Mouse (Mus musculus): ENCODE measurements around the gene Nmb. TPM values are rescaled to one million over a fixed set of nuclear protein-coding genes. Genes with fewer than 3 reads are reported as not detected.
A peak's percentile ranks its signal among the peaks of the same experiment; 100 is the strongest.

The Nmb gene
- polyA plus RNA-seq, 1 experiment from 2014 or later = 4.6 TPM

DNA sequence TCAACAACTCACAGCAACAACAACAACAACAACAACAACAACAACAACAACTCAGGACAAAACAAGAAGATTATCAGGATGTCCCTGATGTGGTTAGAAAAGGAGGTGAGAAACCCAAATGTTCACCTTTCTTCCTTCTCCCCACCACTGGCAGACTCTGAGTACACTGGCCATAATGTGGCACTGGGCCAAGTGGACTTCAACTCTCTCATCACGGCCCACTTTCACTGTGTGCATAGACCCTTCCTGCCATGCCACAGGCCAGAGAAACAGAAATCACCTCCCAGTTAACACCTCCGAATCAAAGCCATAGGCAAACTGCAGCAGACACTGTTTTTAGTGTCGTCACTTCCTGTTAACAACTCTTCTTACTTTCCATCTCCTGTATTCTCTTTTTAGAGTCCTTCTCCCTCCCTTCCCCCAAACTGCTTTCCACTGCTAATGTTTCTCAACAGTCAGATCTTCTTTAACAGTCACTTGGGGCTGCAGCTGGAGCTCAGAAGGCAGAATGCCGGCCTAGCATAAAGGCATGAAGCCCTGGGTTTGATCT is 13.1 kb upstream of the Nmb start:
- WGBS = 57% methylated on average over 4 of the region's 4 CpGs
- Histone ChIP-seq H3K36me3 (ENCODE audit: control insufficient read depth, insufficient read depth, low read length) (peaks cover 75% of the 10 kb centered on the region), H3K4me2 (ENCODE audit: low read length) (no peak overlapping the region), H3K9ac (ENCODE audit: low read length) (no peak overlapping the region), H3K4me1 (ENCODE audit: control insufficient read depth in 2 of 2, insufficient read depth in 2 of 2, low read length in 2 of 2) (0 out of 4 replicates have a peak, but pooled peaks cover 0 to 3% of the 10 kb centered on the region in 2 experiments), H3K4me3 (ENCODE audit: control insufficient read depth in 1 of 2, insufficient read depth in 1 of 2, low read depth in 1 of 2, low read length in 2 of 2) (no peak overlapping the region), H3K27ac (replicated peaks in 1 of 2; ENCODE audit: control insufficient read depth in 1 of 2, insufficient read depth in 1 of 2, low read depth in 2 of 2, low read length in 2 of 2) (no peak overlapping the region), H3K9me3 (ENCODE audit: control insufficient read depth, low read length) (no peaks in the 10 kb centered on the region), H3K27me3 (ENCODE audit: control insufficient read depth, insufficient read depth, low read length) (no peaks in the 10 kb centered on the region)
- no peak for ATAC-seq (ENCODE audit: insufficient number of reproducible peaks, insufficient read depth, low FRiP score, low read depth)

DNA sequence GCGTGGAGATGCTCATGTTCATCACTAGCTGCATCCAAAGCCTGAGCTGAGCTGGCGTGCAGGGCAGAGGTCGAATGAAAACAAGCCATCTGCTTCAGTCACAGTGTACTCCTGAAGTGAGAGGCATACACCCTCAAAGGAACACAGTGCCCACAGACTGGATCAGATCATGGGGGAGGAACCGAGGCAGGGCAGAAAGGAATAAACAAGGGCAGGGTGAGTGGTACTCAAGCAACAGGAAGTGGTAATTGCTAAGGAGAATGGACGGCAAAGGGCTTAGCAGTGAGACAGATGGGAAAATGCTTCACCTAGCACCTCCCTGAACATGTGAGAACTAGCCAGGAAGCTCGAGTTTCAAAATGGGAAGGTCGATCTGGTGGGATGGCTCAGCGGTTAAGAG is 7.6 kb upstream of the Nmb start:
- H3K27ac ChIP-seq (replicated peaks in 1 of 2; ENCODE audit: control insufficient read depth in 1 of 2, insufficient read depth in 1 of 2, low read depth in 2 of 2, low read length in 2 of 2) = no peak overlapping the region
- peaks cover 77% of the 10 kb centered on the region for H3K36me3 ChIP-seq (ENCODE audit: control insufficient read depth, insufficient read depth, low read length)
- H3K4me3 ChIP-seq (ENCODE audit: control insufficient read depth in 1 of 2, insufficient read depth in 1 of 2, low read depth in 1 of 2, low read length in 2 of 2) = no peak overlapping the region
- H3K27me3 ChIP-seq (ENCODE audit: control insufficient read depth, insufficient read depth, low read length) = no peaks in the 10 kb centered on the region
- no peak overlapping the region for H3K9ac ChIP-seq (ENCODE audit: low read length)
- 92% methylated on average over 8 of the region's 8 CpGs for WGBS
- no peaks in the 10 kb centered on the region for H3K9me3 ChIP-seq (ENCODE audit: control insufficient read depth, low read length)
- no peaks in the 10 kb centered on the region for H3K4me1 ChIP-seq (ENCODE audit: control insufficient read depth in 2 of 2, insufficient read depth in 2 of 2, low read length in 2 of 2)
- no peak overlapping the region for H3K4me2 ChIP-seq (ENCODE audit: low read length)
- ATAC-seq (ENCODE audit: insufficient number of reproducible peaks, insufficient read depth, low FRiP score, low read depth) = no peak

GRCm38 (mm10) chr7:80911053-80911452 is 6.2 kb upstream of the Nmb start:
- Histone ChIP-seq H3K4me2 (ENCODE audit: low read length) (no peak overlapping the region), H3K4me1 (ENCODE audit: control insufficient read depth in 2 of 2, insufficient read depth in 2 of 2, low read length in 2 of 2) (no peaks in the 10 kb centered on the region), H3K27me3 (ENCODE audit: control insufficient read depth, insufficient read depth, low read length) (no peaks in the 10 kb centered on the region), H3K9ac (ENCODE audit: low read length) (no peak overlapping the region), H3K9me3 (ENCODE audit: control insufficient read depth, low read length) (no peaks in the 10 kb centered on the region), H3K27ac (replicated peaks in 1 of 2; ENCODE audit: control insufficient read depth in 1 of 2, insufficient read depth in 1 of 2, low read depth in 2 of 2, low read length in 2 of 2) (no peak overlapping the region), H3K36me3 (ENCODE audit: control insufficient read depth, insufficient read depth, low read length) (peaks cover 64% of the 10 kb centered on the region), H3K4me3 (ENCODE audit: control insufficient read depth in 1 of 2, insufficient read depth in 1 of 2, low read depth in 1 of 2, low read length in 2 of 2) (no peak overlapping the region)
- ATAC-seq (ENCODE audit: insufficient number of reproducible peaks, insufficient read depth, low FRiP score, low read depth) = no peak
- 82% methylated on average over 7 of the region's 7 CpGs for WGBS

GRCm38 (mm10) chr7:80903625-80904422 is 1.1 kb downstream of the Nmb start:
- H3K4me3 ChIP-seq (ENCODE audit: control insufficient read depth in 1 of 2, insufficient read depth in 1 of 2, low read depth in 1 of 2, low read length in 2 of 2) = no peak overlapping the region
- H3K27ac ChIP-seq (replicated peaks in 1 of 2; ENCODE audit: control insufficient read depth in 1 of 2, insufficient read depth in 1 of 2, low read depth in 2 of 2, low read length in 2 of 2) = no peak overlapping the region
- peaks cover 13 to 17% of the 10 kb centered on the region in 2 experiments for H3K4me1 ChIP-seq (ENCODE audit: control insufficient read depth in 2 of 2, insufficient read depth in 2 of 2, low read length in 2 of 2)
- 80% methylated on average over 11 of the region's 11 CpGs for WGBS
- H3K36me3 ChIP-seq (ENCODE audit: control insufficient read depth, insufficient read depth, low read length) = peaks cover 9% of the 10 kb centered on the region; the same call in 1 of the 2 replicates
- H3K27me3 ChIP-seq (ENCODE audit: control insufficient read depth, insufficient read depth, low read length) = no peaks in the 10 kb centered on the region
- peak overlapping the region; percentile 79; the same call in 1 of the 2 replicates for H3K4me2 ChIP-seq (ENCODE audit: low read length)
- no peak overlapping the region for H3K9ac ChIP-seq (ENCODE audit: low read length)
- no peaks in the 10 kb centered on the region for H3K9me3 ChIP-seq (ENCODE audit: control insufficient read depth, low read length)
- ATAC-seq (ENCODE audit: insufficient number of reproducible peaks, insufficient read depth, low FRiP score, low read depth) = no peak

- H3K27ac ChIP-seq (replicated peaks in 1 of 2; ENCODE audit: control insufficient read depth in 1 of 2, insufficient read depth in 1 of 2, low read depth in 2 of 2, low read length in 2 of 2) = peak overlapping the region; percentile 60 to 80
- H3K27me3 ChIP-seq (ENCODE audit: control insufficient read depth, insufficient read depth, low read length) = no peaks in the 10 kb centered on the region
- no peak for ATAC-seq (ENCODE audit: insufficient number of reproducible peaks, insufficient read depth, low FRiP score, low read depth)
- 27% methylated on average over 15 of the region's 15 CpGs for WGBS
- peaks cover 13 to 17% of the 10 kb centered on the region in 2 experiments for H3K4me1 ChIP-seq (ENCODE audit: control insufficient read depth in 2 of 2, insufficient read depth in 2 of 2, low read length in 2 of 2)
- peak overlapping the region; percentile 92 for H3K4me2 ChIP-seq (ENCODE audit: low read length)
- H3K9me3 ChIP-seq (ENCODE audit: control insufficient read depth, low read length) = no peaks in the 10 kb centered on the region
- peak overlapping the region; percentile 71 to 98; a peak in 3 of 4 replicates for H3K4me3 ChIP-seq (ENCODE audit: control insufficient read depth in 1 of 2, insufficient read depth in 1 of 2, low read depth in 1 of 2, low read length in 2 of 2)
- H3K36me3 ChIP-seq (ENCODE audit: control insufficient read depth, insufficient read depth, low read length) = peaks cover 21% of the 10 kb centered on the region
- H3K9ac ChIP-seq (ENCODE audit: low read length) = peak overlapping the region; percentile 77
Measured at GRCm38 (mm10) chr7:80901541-80902274, 3.2 kb downstream of the Nmb start.

DNA sequence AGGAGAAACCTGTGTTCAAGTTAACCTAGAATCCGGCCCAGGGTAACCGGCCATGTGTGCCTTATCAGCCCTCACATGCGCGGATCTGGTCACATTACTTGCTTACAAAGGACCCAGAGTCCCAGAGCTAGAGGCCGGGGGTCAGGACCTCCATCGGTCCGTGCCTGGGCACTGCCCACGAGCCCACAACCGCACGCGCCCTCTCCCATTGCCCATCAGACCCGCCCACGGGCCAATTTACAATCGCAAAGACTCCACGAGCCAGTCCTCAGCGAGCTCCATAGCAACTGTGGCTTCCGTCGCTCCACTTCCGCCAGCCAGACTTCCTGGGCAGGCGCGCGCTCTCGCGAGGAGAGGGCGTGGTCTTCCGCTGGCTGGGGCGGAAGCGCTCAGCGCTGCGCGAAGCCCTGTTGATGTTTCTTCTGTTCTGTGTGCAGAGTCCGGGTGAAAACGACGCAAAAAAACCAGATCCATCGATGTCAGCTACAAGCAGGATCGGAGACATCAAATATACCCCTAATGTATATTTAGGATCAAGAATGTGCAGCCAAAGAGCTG is 3.9 kb downstream of the Nmb start, which contains the start of gene Wdr73:
Gene Wdr73, minus strand, starts transcription at position 326 of the 558 bp plus-strand sequence.
- peak within 1 kb of the TSS; percentile 60 to 80 for H3K27ac ChIP-seq (replicated peaks in 1 of 2; ENCODE audit: control insufficient read depth in 1 of 2, insufficient read depth in 1 of 2, low read depth in 2 of 2, low read length in 2 of 2)
- H3K36me3 ChIP-seq (ENCODE audit: control insufficient read depth, insufficient read depth, low read length) = peaks cover 28% of the 10 kb centered on the region
- peak within 1 kb of the TSS; percentile 77 for H3K9ac ChIP-seq (ENCODE audit: low read length)
- H3K4me3 ChIP-seq (ENCODE audit: control insufficient read depth in 1 of 2, insufficient read depth in 1 of 2, low read depth in 1 of 2, low read length in 2 of 2) = peak within 1 kb of the TSS; percentile 71 to 98
- peaks cover 13 to 17% of the 10 kb centered on the region in 2 experiments for H3K4me1 ChIP-seq (ENCODE audit: control insufficient read depth in 2 of 2, insufficient read depth in 2 of 2, low read length in 2 of 2)
- H3K4me2 ChIP-seq (ENCODE audit: low read length) = peak within 1 kb of the TSS; percentile 92
- under 1% methylated on average over 36 of the region's 36 CpGs for WGBS
- ATAC-seq (ENCODE audit: insufficient number of reproducible peaks, insufficient read depth, low FRiP score, low read depth) = peak; percentile 84
- H3K27me3 ChIP-seq (ENCODE audit: control insufficient read depth, insufficient read depth, low read length) = no peaks in the 10 kb centered on the region
- H3K9me3 ChIP-seq (ENCODE audit: control insufficient read depth, low read length) = no peaks in the 10 kb centered on the region

- peaks cover 57% of the 10 kb centered on the region for H3K36me3 ChIP-seq (ENCODE audit: control insufficient read depth, insufficient read depth, low read length)
Measured at GRCm38 (mm10) chr7:80897721-80898120, 7.2 kb downstream of the Nmb start.

More at GRCm38 (mm10) chr7:80897721-80898120, 7.2 kb downstream of the Nmb start:
- ATAC-seq (ENCODE audit: insufficient number of reproducible peaks, insufficient read depth, low FRiP score, low read depth) = no peak
- Histone ChIP-seq H3K27me3 (ENCODE audit: control insufficient read depth, insufficient read depth, low read length) (no peaks in the 10 kb centered on the region), H3K4me2 (ENCODE audit: low read length) (no peak overlapping the region), H3K9ac (ENCODE audit: low read length) (no peak overlapping the region), H3K4me3 (ENCODE audit: control insufficient read depth in 1 of 2, insufficient read depth in 1 of 2, low read depth in 1 of 2, low read length in 2 of 2) (no peak overlapping the region), H3K27ac (replicated peaks in 1 of 2; ENCODE audit: control insufficient read depth in 1 of 2, insufficient read depth in 1 of 2, low read depth in 2 of 2, low read length in 2 of 2) (no peak overlapping the region), H3K4me1 (ENCODE audit: control insufficient read depth in 2 of 2, insufficient read depth in 2 of 2, low read length in 2 of 2) (peaks cover 7 to 12% of the 10 kb centered on the region in 2 experiments), H3K9me3 (ENCODE audit: control insufficient read depth, low read length) (no peaks in the 10 kb centered on the region)
- 80% methylated on average over 4 of the region's 4 CpGs for WGBS

All from heart, embryonic 14.5 days (tissue).